Mouse (Mus musculus): ENCODE results near the gene Abcg1. TPM values are rescaled to one million over a fixed set of nuclear protein-coding genes. Genes with fewer than 3 reads are reported as not detected.

Gene Abcg1
- polyA plus RNA-seq, 1 experiment from 2014 or later = 49.0 TPM

Other genes with a start within 250 kb of the Abcg1 start
- gene Glp1r, start 155.9 kb upstream of the Abcg1 start, polyA plus RNA-seq (2015; fragmentation: Nextera tagmentation; extraction: Ambion mirVana) = 0.04 and 0.06 TPM in 2 replicates
- gene Umodl1, start 103.0 kb upstream of the Abcg1 start, polyA plus RNA-seq (2015; fragmentation: Nextera tagmentation; extraction: Ambion mirVana) = 4.9 and 7.2 TPM in 2 replicates
- gene Tff3, start 72.0 kb downstream of the Abcg1 start, polyA plus RNA-seq (2015; fragmentation: Nextera tagmentation; extraction: Ambion mirVana) = 7.1 and 8.7 TPM in 2 replicates
- 1.2 and 1.4 TPM in 2 replicates for gene Tff2, start 86.6 kb downstream of the Abcg1 start, polyA plus RNA-seq (2015; fragmentation: Nextera tagmentation; extraction: Ambion mirVana)
- gene Tff1, start 107.6 kb downstream of the Abcg1 start, polyA plus RNA-seq (2015; fragmentation: Nextera tagmentation; extraction: Ambion mirVana) = 4.3 and 7.4 TPM in 2 replicates
- 0.13 and 0.25 TPM in 2 replicates for gene Tmprss3, start 141.3 kb downstream of the Abcg1 start, polyA plus RNA-seq (2015; fragmentation: Nextera tagmentation; extraction: Ambion mirVana)
- 66.8 and 75.0 TPM in 2 replicates for gene Ubash3a, start 150.2 kb downstream of the Abcg1 start, polyA plus RNA-seq (2015; fragmentation: Nextera tagmentation; extraction: Ambion mirVana)
- gene Rsph1, start 219.7 kb downstream of the Abcg1 start, polyA plus RNA-seq (2015; fragmentation: Nextera tagmentation; extraction: Ambion mirVana) = 0.90 and 1.2 TPM in 2 replicates
- 12.8 and 14.1 TPM in 2 replicates for gene Slc37a1, start 229.1 kb downstream of the Abcg1 start, polyA plus RNA-seq (2015; fragmentation: Nextera tagmentation; extraction: Ambion mirVana)

Data from thymus, postnatal 0 days (tissue).